Mouse (Mus musculus) C2C12 (cell line): Measurements from ENCODE around the gene Tmem265. TPM values are rescaled to one million over a fixed set of nuclear protein-coding genes. Genes with fewer than 3 reads are reported as not detected.
A peak's percentile ranks its signal among the peaks of the same experiment; 100 is the strongest.

Experiments
- H3K27me3 ChIP-seq: one replicate; pipeline ENCODE4 v1.6.1; 2011; ENCODE audit not compliant: control insufficient read depth, insufficient read depth, insufficient read length
- H3K36me3 ChIP-seq: one replicate; pipeline ENCODE4 v1.6.1; 2011; ENCODE audit not compliant: control insufficient read depth, insufficient read depth
- H3K4me3 ChIP-seq: one replicate; pipeline ENCODE4 v1.5.1; 2011; ENCODE audit warnings: mild to moderate bottlenecking, control low read depth; ENCODE audit not compliant: poor library complexity, insufficient read depth, severe bottlenecking
- H3K79me2 ChIP-seq: one replicate; pipeline ENCODE4 v1.6.1; 2011; ENCODE audit not compliant: control insufficient read depth, insufficient read depth
- H3K79me3 ChIP-seq: one replicate; pipeline ENCODE4 v1.6.1; 2011; ENCODE audit warnings: low read depth, control low read depth
- H3ac ChIP-seq: one replicate; pipeline ENCODE3; 2011; ENCODE audit warnings: low read depth; ENCODE audit not compliant: control insufficient read depth, insufficient read length
- CEBPB ChIP-seq: IDR thresholded peaks from one replicate; pipeline ENCODE4 v1.6.1; 2011; ENCODE audit warnings: low read depth, mild to moderate bottlenecking, control low read depth, moderate library complexity
- CTCF ChIP-seq: IDR thresholded peaks from one replicate; pipeline ENCODE4 v1.5.1; 2011; ENCODE audit not compliant: control insufficient read depth, insufficient read depth, insufficient read length
- FOSL1 ChIP-seq: IDR thresholded peaks from one replicate; pipeline ENCODE4 v1.8.0; 2011; ENCODE audit warnings: mild to moderate bottlenecking, low read length; ENCODE audit not compliant: poor library complexity, insufficient read depth, severe bottlenecking
- MAX ChIP-seq: IDR thresholded peaks from one replicate; pipeline ENCODE4 v1.6.1; 2011; ENCODE audit warnings: mild to moderate bottlenecking, control low read depth
- MYOD1 ChIP-seq: IDR thresholded peaks from one replicate; pipeline ENCODE4 v1.6.1; 2011; ENCODE audit warnings: low read depth; ENCODE audit not compliant: control insufficient read depth, insufficient read length
- MYOG ChIP-seq: IDR thresholded peaks from one replicate; pipeline ENCODE4 v1.6.1; 2011; ENCODE audit not compliant: control insufficient read depth, insufficient read length; ENCODE audit errors: extremely low read depth
- USF1 ChIP-seq: IDR thresholded peaks from one replicate; pipeline ENCODE4 v1.6.1; 2011; ENCODE audit warnings: low read depth, mild to moderate bottlenecking, control low read depth, moderate library complexity
- polyA plus RNA-seq: library from polyadenylated mRNA; unstranded; fragments of >200 nt; fragmentation: generic; extraction: Trizol; gene quantifications from one replicate; pipeline ENCODE4 v1.2.1, GENCODE M21; 2012; ENCODE audit warnings: missing spikeins

The Tmem265 gene
- polyA plus RNA-seq, 1 experiment: not detected

- peaks cover 11% of the 10 kb centered on the region for H3K79me3 ChIP-seq
- TF ChIP-seq MAX (no peak), FOSL1 (no peak), MYOG (no peak), CTCF (no peak), USF1 (no peak), CEBPB (no peak), MYOD1 (no peak)
- H3K79me2 ChIP-seq: peaks cover 12% of the 10 kb centered on the region
- no peaks in the 10 kb centered on the region for H3K27me3 ChIP-seq
- no peak overlapping the region for H3ac ChIP-seq
- peaks cover 27% of the 10 kb centered on the region for H3K36me3 ChIP-seq
- no peak overlapping the region for H3K4me3 ChIP-seq
These were observed 25.0 kb downstream of the Tmem265 start for GRCm38 (mm10) chr7:127586149-127586548.

GRCm38 (mm10) chr7:127587196-127587595 is 26.0 kb downstream of the Tmem265 start:
- peaks cover 12% of the 10 kb centered on the region for H3K79me2 ChIP-seq
- no peak for TF ChIP-seq USF1
- TF ChIP-seq MYOD1: no peak
- no peak for TF ChIP-seq FOSL1
- H3ac ChIP-seq: no peak overlapping the region
- peaks cover 37% of the 10 kb centered on the region for H3K36me3 ChIP-seq
- peaks cover 11% of the 10 kb centered on the region for H3K79me3 ChIP-seq
- no peak overlapping the region for H3K4me3 ChIP-seq
- no peaks in the 10 kb centered on the region for H3K27me3 ChIP-seq

GRCm38 (mm10) chr7:127588011-127588871 is 27.1 kb downstream of the Tmem265 start, which contains the start of the genes Ccdc189 and Rnf40:
Gene Ccdc189 (minus strand): TSS chr7:127588595.
Gene Rnf40 (plus strand): TSS chr7:127588767.
- TF ChIP-seq MAX (peak; percentile 73), USF1 (peak; percentile 22), MYOD1 (no peak)
- peak within 1 kb of the TSS; percentile 85 for H3ac ChIP-seq
- H3K36me3 ChIP-seq: peaks cover 38% of the 10 kb centered on the region
- peaks cover 12% of the 10 kb centered on the region for H3K79me2 ChIP-seq
- peaks cover 11% of the 10 kb centered on the region for H3K79me3 ChIP-seq
- peak within 1 kb of the TSS; percentile 78 for H3K4me3 ChIP-seq
- H3K27me3 ChIP-seq: no peaks in the 10 kb centered on the region

GRCm38 (mm10) chr7:127588901-127589300 is 27.7 kb downstream of the Tmem265 start:
- TF ChIP-seq MYOG (no peak), MYOD1 (no peak), CEBPB (no peak), MAX (no peak), CTCF (no peak), USF1 (no peak), FOSL1 (no peak)
- H3K79me3 ChIP-seq: peaks cover 11% of the 10 kb centered on the region
- H3ac ChIP-seq: peak overlapping the region; percentile 85
- no peaks in the 10 kb centered on the region for H3K27me3 ChIP-seq
- H3K36me3 ChIP-seq: peaks cover 38% of the 10 kb centered on the region
- H3K79me2 ChIP-seq: peaks cover 12% of the 10 kb centered on the region
- peak overlapping the region; percentile 78 for H3K4me3 ChIP-seq

GRCm38 (mm10) chr7:127589637-127590036 is 28.4 kb downstream of the Tmem265 start:
- Histone ChIP-seq H3K27me3 (no peaks in the 10 kb centered on the region), H3K79me2 (peaks cover 12% of the 10 kb centered on the region), H3K79me3 (peaks cover 11% of the 10 kb centered on the region), H3K36me3 (peaks cover 46% of the 10 kb centered on the region), H3ac (peak overlapping the region; percentile 85), H3K4me3 (peak overlapping the region; percentile 78)
- TF ChIP-seq CEBPB: no peak
- no peak for TF ChIP-seq CTCF
- TF ChIP-seq MYOG: no peak
- TF ChIP-seq FOSL1: no peak
- TF ChIP-seq USF1: no peak
- TF ChIP-seq MAX: no peak
- no peak for TF ChIP-seq MYOD1

GRCm38 (mm10) chr7:127591108-127591507 is 29.9 kb downstream of the Tmem265 start:
- TF ChIP-seq USF1 (no peak), MAX (no peak), CTCF (no peak), FOSL1 (no peak), CEBPB (no peak), MYOG (no peak), MYOD1 (no peak)
- Histone ChIP-seq H3ac (no peak overlapping the region), H3K4me3 (no peak overlapping the region), H3K36me3 (peaks cover 60% of the 10 kb centered on the region), H3K79me3 (peaks cover 11% of the 10 kb centered on the region), H3K79me2 (peaks cover 12% of the 10 kb centered on the region), H3K27me3 (no peaks in the 10 kb centered on the region)
